In the genomic region with DNA sequence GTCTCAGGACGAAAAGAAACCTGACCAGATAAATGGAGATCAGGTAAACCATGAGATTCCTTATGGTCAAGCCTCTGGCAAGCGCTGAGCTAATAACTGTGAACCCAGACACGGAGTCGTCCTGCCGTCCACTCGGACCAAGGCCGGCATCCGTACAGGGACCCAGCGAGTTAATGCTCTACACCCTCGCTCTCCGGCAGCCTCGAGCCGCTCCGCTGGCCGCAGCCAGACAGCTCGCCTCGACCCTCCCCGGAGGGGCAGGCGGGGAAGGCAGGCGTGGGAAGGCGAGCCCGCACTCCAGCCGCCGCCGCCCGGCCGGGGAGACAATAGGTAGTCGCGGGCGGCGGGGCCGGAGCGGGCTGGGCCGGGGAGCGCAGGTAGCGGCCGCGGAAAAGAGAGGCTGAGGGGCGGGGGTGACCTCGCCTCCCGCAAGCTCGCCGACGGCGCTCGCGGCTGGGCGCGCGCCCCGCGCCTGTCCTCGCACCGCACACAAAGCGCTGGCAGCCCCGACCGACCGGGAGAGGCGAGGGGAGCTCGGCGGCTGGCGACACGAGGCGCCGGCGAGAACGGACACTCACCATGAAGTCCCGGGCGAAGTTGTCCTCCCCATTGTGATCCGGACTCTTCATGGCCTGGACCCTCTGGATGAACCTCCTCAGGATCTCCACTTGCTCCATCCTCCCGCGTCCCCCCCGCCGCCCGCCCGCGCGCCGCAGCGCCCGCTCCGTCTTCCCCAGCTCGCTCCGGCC, we compare ENCODE assay signal across 8 mouse cellular contexts. TPM values are rescaled to one million over a fixed set of nuclear protein-coding genes. Genes with fewer than 3 reads are reported as not detected.
DNase-seq lines count a peak whose midpoint lies in the region; ATAC-seq lines count a peak whose summit lies in the region.

No protein-coding gene starts in this region.

- H3K27me3 ChIP-seq in embryonic facial prominence, embryonic 15.5 days, result no peaks in the 10 kb centered on the region
- no peaks in the 10 kb centered on the region for H3K27me3 ChIP-seq in heart, embryonic 13.5 days (replicated peaks)
- H3K27me3 ChIP-seq in kidney, embryonic 16.5 days (ENCODE audit: insufficient read depth, low read length), result no peaks in the 10 kb centered on the region
- H3K27me3 ChIP-seq in liver, embryonic 16.5 days (ENCODE audit: control insufficient read depth, insufficient read depth, low read depth, low read length), result no peaks in the 10 kb centered on the region

- H3K36me3 ChIP-seq in embryonic facial prominence, embryonic 15.5 days, result no peaks in the 10 kb centered on the region
- H3K36me3 ChIP-seq in heart, embryonic 13.5 days, result no peaks in the 10 kb centered on the region
- no peaks in the 10 kb centered on the region for H3K36me3 ChIP-seq in kidney, embryonic 16.5 days (ENCODE audit: insufficient read depth, low read length)
- no peaks in the 10 kb centered on the region for H3K36me3 ChIP-seq in liver, embryonic 16.5 days (ENCODE audit: control insufficient read depth, insufficient read depth)

- H3K27ac ChIP-seq in embryonic facial prominence, embryonic 15.5 days (replicated peaks), result peak overlapping the region; percentile 98
- H3K27ac ChIP-seq in heart, embryonic 13.5 days (replicated peaks), result peak overlapping the region; percentile 99
- H3K27ac ChIP-seq in kidney, embryonic 16.5 days (ENCODE audit: low read length), result peak overlapping the region; percentile 99
- peak overlapping the region; percentile 98 for H3K27ac ChIP-seq in liver, embryonic 16.5 days (ENCODE audit: low read length)

- peak overlapping the region; percentile 93 for H3K9ac ChIP-seq in embryonic facial prominence, embryonic 15.5 days
- peak overlapping the region; percentile 99 for H3K9ac ChIP-seq in heart, embryonic 13.5 days
- peak overlapping the region; percentile 98 for H3K9ac ChIP-seq in kidney, embryonic 16.5 days (replicated peaks; ENCODE audit: low read length)
- H3K9ac ChIP-seq in liver, embryonic 16.5 days (ENCODE audit: low read depth, low read length), result peak overlapping the region; percentile 99

- DNase-seq in 3134 (ENCODE audit: extremely low read depth, insufficient read length, low spot score), result peak; percentile 53
- DNase-seq in adipocyte (ENCODE audit: low spot score), result peak; percentile 62
- DNase-seq in ovary, adult 18-20 months (ENCODE audit: low spot score), result peak; percentile 21
- DNase-seq in urinary bladder, adult 2 months (ENCODE audit: low spot score), result peak; percentile 63

- peak overlapping the region; percentile 94 for H3K4me3 ChIP-seq in embryonic facial prominence, embryonic 15.5 days (replicated peaks)
- H3K4me3 ChIP-seq in heart, embryonic 13.5 days, result peak overlapping the region; percentile 99
- H3K4me3 ChIP-seq in kidney, embryonic 16.5 days (ENCODE audit: low read length), result peak overlapping the region; percentile 98
- peak overlapping the region; percentile 99 for H3K4me3 ChIP-seq in liver, embryonic 16.5 days (ENCODE audit: low read depth, low read length)

- no peaks in the 10 kb centered on the region for H3K9me3 ChIP-seq in embryonic facial prominence, embryonic 15.5 days (replicated peaks)
- H3K9me3 ChIP-seq in heart, embryonic 13.5 days, result no peaks in the 10 kb centered on the region
- H3K9me3 ChIP-seq in kidney, embryonic 16.5 days (ENCODE audit: low read length), result no peaks in the 10 kb centered on the region
- no peaks in the 10 kb centered on the region for H3K9me3 ChIP-seq in liver, embryonic 16.5 days (replicated peaks; ENCODE audit: control insufficient read depth, low read length)

- H3K4me1 ChIP-seq in embryonic facial prominence, embryonic 15.5 days, result peaks cover 4% of the 10 kb centered on the region
- H3K4me1 ChIP-seq in heart, embryonic 13.5 days, result peaks cover 37% of the 10 kb centered on the region
- H3K4me1 ChIP-seq in kidney, embryonic 16.5 days (ENCODE audit: insufficient read depth, low read length), result peaks cover 11% of the 10 kb centered on the region
- H3K4me1 ChIP-seq in liver, embryonic 16.5 days (ENCODE audit: control insufficient read depth, low read depth, low read length), result peaks cover 27% of the 10 kb centered on the region

- peak overlapping the region; percentile 60 for H3K4me2 ChIP-seq in embryonic facial prominence, embryonic 15.5 days (replicated peaks)
- peak overlapping the region; percentile 75 for H3K4me2 ChIP-seq in heart, embryonic 13.5 days
- peak overlapping the region; percentile 65 for H3K4me2 ChIP-seq in kidney, embryonic 16.5 days (replicated peaks; ENCODE audit: low read depth, low read length)
- peak overlapping the region; percentile 79 for H3K4me2 ChIP-seq in liver, embryonic 16.5 days (ENCODE audit: low read depth, low read length)

- under 1% methylated on average over 74 of the region's 84 CpGs for WGBS in embryonic facial prominence, embryonic 15.5 days
- under 1% methylated on average over 63 of the region's 84 CpGs for WGBS in heart, embryonic 13.5 days
- under 1% methylated on average over 82 of the region's 84 CpGs for WGBS in kidney, embryonic 16.5 days
- under 1% methylated on average over 72 of the region's 84 CpGs for WGBS in liver, embryonic 16.5 days (ENCODE audit: insufficient replicate concordance)

- peak; percentile 58 for ATAC-seq in embryonic facial prominence, embryonic 15.5 days (ENCODE audit: insufficient number of reproducible peaks, low FRiP score, low TSS enrichment, low read depth)
- ATAC-seq in heart, embryonic 13.5 days (ENCODE audit: extremely low read depth, insufficient number of reproducible peaks, low FRiP score, low TSS enrichment), result peak; percentile 25; the same call in 1 of the 2 replicates
- peak; percentile 53 for ATAC-seq in kidney, embryonic 16.5 days (ENCODE audit: low FRiP score, low TSS enrichment)
- ATAC-seq in liver, embryonic 16.5 days (ENCODE audit: low read depth), result peak; percentile 14

RNA-seq across cellular contexts. Expression of a gene that starts 0.5 kb away (rescaled TPM):
- polyA plus RNA-seq in embryonic facial prominence, embryonic 15.5 days (2015; fragmentation: Nextera tagmentation; extraction: Ambion mirVana), result 24.2 and 25.0 TPM in 2 replicates
- polyA plus RNA-seq in heart, embryonic 13.5 days (2015; fragmentation: Nextera tagmentation; extraction: Ambion mirVana), result 16.8 and 17.2 TPM in 2 replicates
- 23.0 and 25.1 TPM in 2 replicates for polyA plus RNA-seq in kidney, embryonic 16.5 days (2015; fragmentation: Nextera tagmentation; extraction: Ambion mirVana)
- polyA plus RNA-seq in liver, embryonic 16.5 days (2015; fragmentation: Nextera tagmentation; extraction: Ambion mirVana), result 9.0 and 9.7 TPM in 2 replicates
- polyA plus RNA-seq in urinary bladder, adult 2 months (2012; rRNA removed), result 40.6 and 50.2 TPM in 2 replicates

Comparison
In these comparisons a context has a peak if more than half of its experiments do, and no peak if none do; other contexts are left out.
1. Peak in every context shown above with its lines: DNase-seq, ATAC-seq, H3K4me3 ChIP-seq and H3K27ac ChIP-seq.